Mouse (Mus musculus): ENCODE results near the gene Hoxa9.

- TF ChIP-seq CTCF (IDR thresholded peaks at IDR 0.05; ENCODE audit: low read depth) (no peak), EP300 (IDR thresholded peaks at IDR 0.05; ENCODE audit: low read depth) (no peak)
Observed at GRCm38 (mm10) chr6:52245757-52246142, 14.9 kb upstream of the Hoxa9 start, which contains the start of gene Hoxa11.

Data from heart, postnatal 0 days (tissue).